Mouse (Mus musculus) limb, embryonic 13.5 days (tissue): ENCODE measurements around the gene Per1. TPM values are rescaled to one million over a fixed set of nuclear protein-coding genes. Genes with fewer than 3 reads are reported as not detected.

Experiments used
- ATAC-seq: fragments of 200-750 bp; cut with Nextera tagmentation; 2 replicates; pipeline ENCODE4 v1.8.0; 2017; ENCODE audit warnings: low read depth, moderate number of reproducible peaks, moderate TSS enrichment; ENCODE audit not compliant: low FRiP score
- H3K27ac ChIP-seq: fragments of 300-500 bp; sonication (generic); 2 replicates; pipeline ENCODE4 v1.5.1; 2015; ENCODE audit warnings: inconsistent platforms, mild to moderate bottlenecking, moderate library complexity
- H3K27me3 ChIP-seq: fragments of 300-500 bp; sonication (generic); 2 replicates; pipeline ENCODE4 v1.6.1; 2015; ENCODE audit warnings: mild to moderate bottlenecking, inconsistent platforms
- H3K36me3 ChIP-seq: fragments of 300-500 bp; sonication (generic); 2 replicates; pipeline ENCODE4 v1.6.1; 2015; ENCODE audit warnings: inconsistent platforms, mild to moderate bottlenecking, moderate library complexity
- H3K4me1 ChIP-seq: fragments of 300-500 bp; sonication (generic); 2 replicates; pipeline ENCODE4 v1.6.1; 2015; ENCODE audit warnings: inconsistent platforms
- H3K4me2 ChIP-seq: fragments of 300-500 bp; sonication (generic); replicated peaks from 2 replicates; pipeline ENCODE4 v1.6.1; 2015; ENCODE audit warnings: inconsistent platforms, mild to moderate bottlenecking, moderate library complexity
- H3K4me3 ChIP-seq: fragments of 300-500 bp; sonication (generic); 2 replicates; pipeline ENCODE4 v1.5.1; 2015; ENCODE audit warnings: moderate library complexity, mild to moderate bottlenecking, inconsistent platforms
- H3K9ac ChIP-seq: fragments of 300-500 bp; sonication (generic); 2 replicates; pipeline ENCODE4 v1.6.1; 2015; ENCODE audit warnings: mild to moderate bottlenecking, inconsistent platforms
- H3K9me3 ChIP-seq: fragments of 300-500 bp; sonication (generic); 2 replicates; pipeline ENCODE4 v1.6.1; 2016; ENCODE audit warnings: inconsistent platforms
- WGBS: fragments of 180-500 bp; shearing (Covaris S2); methylation state at CpG from one replicate; pipeline ENCODE4 v1.1.7; 2015; 5-methylcytosine and 5-hydroxymethylcytosine counted together
- polyA plus RNA-seq: library from polyadenylated mRNA; unstranded; fragments of >200 nt; fragmentation: Nextera tagmentation; extraction: Ambion mirVana; gene quantifications from 2 replicates; pipeline ENCODE4 v1.2.1, GENCODE M21; 2015

Gene Per1
- polyA plus RNA-seq, 1 experiment from 2014 or later = 12.0 TPM

DNA sequence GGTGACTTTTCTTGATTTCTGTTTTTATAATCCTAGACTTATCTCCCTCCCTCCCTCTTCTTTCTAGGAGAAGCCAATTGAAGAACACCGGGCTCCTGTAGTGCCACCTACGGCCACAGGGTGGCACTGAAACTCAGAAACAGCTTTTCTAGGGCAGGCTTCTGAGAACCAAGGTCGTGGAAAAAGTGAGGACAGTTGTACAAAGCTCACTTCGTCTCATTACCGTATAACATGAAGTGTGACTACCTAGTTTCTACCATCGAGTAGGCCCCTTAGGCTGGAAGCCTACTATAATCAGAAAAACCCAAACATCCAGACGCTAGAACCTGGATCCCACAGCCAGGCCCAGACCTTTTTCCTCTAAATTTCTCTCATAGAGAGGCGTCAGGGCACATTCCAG lies 28.1 kb upstream of the Per1 start:
- WGBS = 9% methylated on average over 8 of the region's 8 CpGs
- Histone ChIP-seq H3K4me3 (peak overlapping the region; percentile 47), H3K27ac (no peak overlapping the region), H3K27me3 (no peaks in the 10 kb centered on the region), H3K4me2 (peak overlapping the region; percentile 88), H3K9ac (peak overlapping the region; percentile 64; the same call in 1 of the 2 replicates), H3K36me3 (no peaks in the 10 kb centered on the region), H3K9me3 (no peaks in the 10 kb centered on the region), H3K4me1 (peaks cover 30% of the 10 kb centered on the region)
- ATAC-seq = no peak

- Histone ChIP-seq H3K9me3 (no peaks in the 10 kb centered on the region), H3K9ac (no peak overlapping the region), H3K4me1 (peaks cover 37% of the 10 kb centered on the region), H3K4me3 (no peak overlapping the region), H3K36me3 (no peaks in the 10 kb centered on the region), H3K4me2 (no peak overlapping the region), H3K27ac (no peak overlapping the region), H3K27me3 (no peaks in the 10 kb centered on the region)
- 59% methylated on average over 6 of the region's 6 CpGs for WGBS
- ATAC-seq = no peak
Measured at GRCm38 (mm10) chr11:69067601-69068000, 27.4 kb upstream of the Per1 start.

- Histone ChIP-seq H3K9me3 (no peaks in the 10 kb centered on the region), H3K4me3 (peak overlapping the region; percentile 58), H3K36me3 (no peaks in the 10 kb centered on the region), H3K27me3 (no peaks in the 10 kb centered on the region), H3K27ac (peak overlapping the region; percentile 93), H3K9ac (peak overlapping the region; percentile 88), H3K4me1 (peaks cover 35% of the 10 kb centered on the region), H3K4me2 (peak overlapping the region; percentile 79)
- ATAC-seq = no peak
- 0% methylated on average over 13 of the region's 13 CpGs for WGBS
Measured at GRCm38 (mm10) chr11:69070093-69070492, 24.9 kb upstream of the Per1 start.

GRCm38 (mm10) chr11:69070590-69071222 lies 24.3 kb upstream of the Per1 start, which contains the start of gene Tmem107:
Tmem107 (plus strand) TSS chr11:69070806.
- H3K27ac ChIP-seq = peak within 1 kb of the TSS; percentile 93
- peak; percentile 91 for ATAC-seq
- H3K9me3 ChIP-seq = no peaks in the 10 kb centered on the region
- H3K36me3 ChIP-seq = no peaks in the 10 kb centered on the region
- H3K4me3 ChIP-seq = peak within 1 kb of the TSS; percentile 58
- H3K4me2 ChIP-seq = peak within 1 kb of the TSS; percentile 79
- peak within 1 kb of the TSS; percentile 88 for H3K9ac ChIP-seq
- H3K4me1 ChIP-seq = peaks cover 34% of the 10 kb centered on the region
- under 1% methylated on average over 47 of the region's 47 CpGs for WGBS
- no peaks in the 10 kb centered on the region for H3K27me3 ChIP-seq

DNA sequence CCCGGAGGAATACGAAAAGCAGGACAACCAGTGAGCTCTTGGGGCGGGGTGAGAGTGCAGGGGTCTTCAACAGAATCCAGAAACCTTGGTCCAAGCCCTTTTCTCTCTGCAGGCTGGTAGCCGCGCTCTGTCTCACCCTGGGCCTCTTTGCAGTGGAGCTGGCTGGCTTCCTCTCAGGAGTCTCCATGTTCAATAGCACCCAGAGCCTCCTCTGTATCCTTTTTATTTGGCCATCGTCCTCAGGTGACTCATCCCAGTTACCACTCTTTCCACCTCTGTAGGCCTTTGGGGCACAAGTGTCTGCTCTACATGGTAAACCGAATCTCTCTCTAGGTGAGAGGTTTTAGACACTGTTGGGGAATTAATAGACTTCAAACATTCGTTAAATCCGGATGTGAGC lies 23.8 kb upstream of the Per1 start:
- H3K9ac ChIP-seq = peak overlapping the region; percentile 88
- 22% methylated on average over 9 of the region's 9 CpGs for whole genome bisulfite sequencing
- ATAC-seq = no peak

GRCm38 (mm10) chr11:69072234-69072633 lies 22.8 kb upstream of the Per1 start:
- peak overlapping the region; percentile 30 for H3K4me3 ChIP-seq
- peaks cover 24% of the 10 kb centered on the region for H3K4me1 ChIP-seq
- no peak for ATAC-seq
- H3K27ac ChIP-seq = no peak overlapping the region
- no peaks in the 10 kb centered on the region for H3K27me3 ChIP-seq
- H3K4me2 ChIP-seq = peak overlapping the region; percentile 60
- H3K9ac ChIP-seq = peak overlapping the region; percentile 51; the same call in 1 of the 2 replicates
- H3K36me3 ChIP-seq = no peaks in the 10 kb centered on the region
- no peaks in the 10 kb centered on the region for H3K9me3 ChIP-seq
- 84% methylated on average over 11 of the region's 11 CpGs for WGBS

More for the DNA sequence above, 23.8 kb upstream of the Per1 start:
- H3K9me3 ChIP-seq = no peaks in the 10 kb centered on the region
- peak overlapping the region; percentile 58 for H3K4me3 ChIP-seq
- H3K4me1 ChIP-seq = peaks cover 29% of the 10 kb centered on the region
- peak overlapping the region; percentile 93; the same call in 1 of the 2 replicates for H3K27ac ChIP-seq
- H3K4me2 ChIP-seq = peak overlapping the region; percentile 79
- H3K36me3 ChIP-seq = no peaks in the 10 kb centered on the region
- no peaks in the 10 kb centered on the region for H3K27me3 ChIP-seq

- Histone ChIP-seq H3K4me2 (peak overlapping the region; percentile 60), H3K27me3 (no peaks in the 10 kb centered on the region), H3K4me3 (peak overlapping the region; percentile 30), H3K36me3 (no peaks in the 10 kb centered on the region), H3K9me3 (no peaks in the 10 kb centered on the region), H3K27ac (peak overlapping the region; percentile 82; the same call in 1 of the 2 replicates), H3K4me1 (peaks cover 24% of the 10 kb centered on the region), H3K9ac (peak overlapping the region; percentile 51)
- WGBS = 8% methylated on average over 9 of the region's 9 CpGs
- ATAC-seq = no peak
Measured at GRCm38 (mm10) chr11:69072666-69073064, 22.4 kb upstream of the Per1 start.

DNA sequence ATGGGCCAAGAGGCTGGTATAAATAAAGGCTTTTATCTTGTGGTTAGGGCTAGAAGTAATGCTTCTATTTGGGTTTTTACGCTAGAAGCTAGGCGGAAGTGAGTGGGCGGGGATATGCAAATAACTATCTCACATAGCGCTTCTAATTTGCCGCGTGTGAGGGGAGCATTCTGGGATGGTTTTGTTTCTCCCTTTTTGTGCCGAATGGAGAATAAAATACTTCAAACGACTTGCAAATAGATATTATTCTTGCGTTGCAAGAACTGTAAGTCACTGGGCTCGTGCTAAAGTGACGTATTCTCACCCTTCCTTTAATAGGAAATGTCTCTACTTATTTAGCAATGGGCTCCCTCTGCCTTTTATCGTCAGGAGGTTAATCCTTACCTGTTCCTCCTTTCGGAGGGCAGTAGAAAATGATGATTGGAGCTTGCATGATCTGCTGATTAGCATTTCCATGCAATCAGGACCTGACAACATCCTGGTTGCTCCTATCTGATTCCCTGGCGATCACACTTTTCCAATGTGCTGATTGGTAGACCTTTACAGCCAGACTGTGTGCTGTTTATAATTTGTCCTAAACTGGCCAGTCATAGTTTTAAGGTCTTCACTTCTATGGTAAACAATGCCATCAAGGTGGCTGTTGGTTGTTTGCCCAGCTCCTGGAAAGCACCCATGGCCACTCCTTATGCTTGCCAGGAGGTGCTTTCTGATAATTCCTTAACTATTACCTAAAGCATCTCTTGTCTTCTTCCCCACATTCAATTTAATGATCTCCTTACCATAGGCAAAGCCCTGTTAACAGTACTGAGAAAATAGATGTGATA lies 21.7 kb upstream of the Per1 start:
- ATAC-seq = peak; percentile 64
- Histone ChIP-seq H3K36me3 (no peaks in the 10 kb centered on the region), H3K27ac (peak overlapping the region; percentile 82), H3K4me2 (peak overlapping the region; percentile 60), H3K9ac (peak overlapping the region; percentile 52; the same call in 1 of the 2 replicates), H3K4me3 (peak overlapping the region; percentile 30), H3K27me3 (no peaks in the 10 kb centered on the region), H3K9me3 (no peaks in the 10 kb centered on the region), H3K4me1 (peaks cover 24% of the 10 kb centered on the region)
- under 1% methylated on average over 14 of the region's 14 CpGs for WGBS

DNA sequence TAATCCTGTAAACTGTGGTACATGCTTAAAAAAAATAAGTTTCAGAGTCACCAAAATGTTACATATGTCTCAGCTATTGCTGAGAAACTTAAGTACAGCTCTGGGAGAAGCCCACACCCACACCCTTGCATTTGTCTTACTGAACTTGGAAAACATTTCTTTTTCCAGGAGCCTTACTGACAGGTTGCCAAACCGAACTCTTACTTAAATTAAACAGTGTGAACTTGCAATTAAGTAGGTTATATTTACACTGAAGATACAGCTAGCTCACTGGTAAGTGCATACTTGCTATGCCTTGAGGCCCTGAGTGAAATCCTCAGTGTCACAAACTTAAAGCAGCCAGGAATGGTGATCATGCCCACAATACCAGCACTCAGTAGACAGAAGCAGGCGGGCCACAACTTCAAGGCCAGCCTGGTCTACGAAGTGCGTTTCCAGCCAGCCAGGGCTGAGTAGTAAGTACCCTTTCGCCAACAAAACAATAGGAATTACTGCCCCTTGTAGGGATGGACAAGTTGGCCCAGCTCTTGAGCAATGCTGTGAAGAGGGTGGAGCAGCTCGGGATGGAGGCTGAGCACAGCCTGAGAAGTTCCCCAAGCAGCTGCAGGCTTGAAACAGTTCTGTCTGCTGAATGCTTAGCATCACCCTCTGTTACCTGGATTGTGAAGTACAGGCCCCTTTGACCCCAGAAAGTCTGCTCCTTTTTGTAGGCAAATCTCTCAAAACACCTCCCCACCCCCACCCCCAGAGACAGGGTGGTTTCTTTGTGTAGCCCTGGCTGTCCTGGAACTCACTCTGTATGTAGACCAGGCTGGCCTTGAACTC lies 20.9 kb upstream of the Per1 start:
- H3K4me1 ChIP-seq = peaks cover 24% of the 10 kb centered on the region
- no peak overlapping the region for H3K4me3 ChIP-seq
- 0 out of 2 replicates have a peak overlapping the region, but pooled peaks have one; percentile 60 for H3K4me2 ChIP-seq
- H3K9ac ChIP-seq = no peak overlapping the region
- ATAC-seq = no peak
- no peaks in the 10 kb centered on the region for H3K27me3 ChIP-seq
- H3K36me3 ChIP-seq = no peaks in the 10 kb centered on the region
- 42% methylated on average over 6 of the region's 6 CpGs for WGBS
- H3K9me3 ChIP-seq = no peaks in the 10 kb centered on the region
- H3K27ac ChIP-seq = peak overlapping the region; percentile 82

GRCm38 (mm10) chr11:69074776-69075069 lies 20.3 kb upstream of the Per1 start:
- Histone ChIP-seq H3K27ac (peak overlapping the region; percentile 82), H3K36me3 (no peaks in the 10 kb centered on the region), H3K4me2 (no peak overlapping the region), H3K9me3 (no peaks in the 10 kb centered on the region), H3K4me3 (no peak overlapping the region), H3K9ac (no peak overlapping the region), H3K4me1 (peaks cover 24% of the 10 kb centered on the region), H3K27me3 (no peaks in the 10 kb centered on the region)
- WGBS = 43% methylated on average over 2 of the region's 2 CpGs
- ATAC-seq = no peak

- H3K4me3 ChIP-seq = no peak overlapping the region
- no peak for ATAC-seq
- no peaks in the 10 kb centered on the region for H3K9me3 ChIP-seq
- no peaks in the 10 kb centered on the region for H3K36me3 ChIP-seq
- H3K27me3 ChIP-seq = no peaks in the 10 kb centered on the region
- 50% methylated on average over 9 of the region's 9 CpGs for WGBS
- H3K4me1 ChIP-seq = peaks cover 24% of the 10 kb centered on the region
- H3K9ac ChIP-seq = no peak overlapping the region
- no peak overlapping the region for H3K4me2 ChIP-seq
- H3K27ac ChIP-seq = no peak overlapping the region
Measured at GRCm38 (mm10) chr11:69075764-69076479, 19.1 kb upstream of the Per1 start.
